Mouse (Mus musculus) limb, embryonic 15.5 days (tissue): ENCODE data around the gene Spata13. TPM values are rescaled to one million over a fixed set of nuclear protein-coding genes. Genes with fewer than 3 reads are reported as not detected.

Experiments used
- ATAC-seq: fragments of 200-750 bp; cut with Nextera tagmentation; 2 replicates; pipeline ENCODE4 v1.8.0; 2017; ENCODE audit warnings: low read depth, moderate TSS enrichment; ENCODE audit not compliant: insufficient number of reproducible peaks, low FRiP score, low TSS enrichment
- H3K27ac ChIP-seq: fragments of 300-500 bp; sonication (generic); 2 replicates; pipeline ENCODE4 v1.5.1; 2015; ENCODE audit warnings: moderate library complexity, mild to moderate bottlenecking, inconsistent platforms
- H3K27me3 ChIP-seq: fragments of 300-500 bp; sonication (generic); 2 replicates; pipeline ENCODE4 v1.6.1; 2015; ENCODE audit warnings: inconsistent platforms
- H3K36me3 ChIP-seq: fragments of 300-500 bp; sonication (generic); 2 replicates; pipeline ENCODE4 v1.6.1; 2015; ENCODE audit warnings: inconsistent platforms
- H3K4me1 ChIP-seq: fragments of 300-500 bp; sonication (generic); 2 replicates; pipeline ENCODE4 v1.6.1; 2015; ENCODE audit warnings: inconsistent platforms
- H3K4me2 ChIP-seq: fragments of 300-500 bp; sonication (generic); 2 replicates; pipeline ENCODE4 v1.6.1; 2015; ENCODE audit warnings: mild to moderate bottlenecking, inconsistent platforms
- H3K4me3 ChIP-seq: fragments of 300-500 bp; sonication (generic); 2 replicates; pipeline ENCODE4 v1.5.1; 2015; ENCODE audit warnings: mild to moderate bottlenecking, inconsistent platforms
- H3K9ac ChIP-seq: fragments of 300-500 bp; sonication (generic); 2 replicates; pipeline ENCODE4 v1.6.1; 2015; ENCODE audit warnings: inconsistent platforms
- H3K9me3 ChIP-seq: fragments of 300-500 bp; sonication (generic); 2 replicates; pipeline ENCODE4 v1.6.1; 2016; ENCODE audit warnings: inconsistent platforms
- WGBS: fragments of 180-500 bp; shearing (Covaris S2); methylation state at CpG from one replicate; pipeline ENCODE4 v1.1.7; 2015; 5-methylcytosine and 5-hydroxymethylcytosine counted together
- polyA plus RNA-seq: library from polyadenylated mRNA; unstranded; fragments of >200 nt; fragmentation: Nextera tagmentation; extraction: Ambion mirVana; gene quantifications from 2 replicates; pipeline ENCODE4 v1.2.1, GENCODE M21; 2015

The Spata13 gene
- 10.0 and 13.7 TPM in 2 replicates for polyA plus RNA-seq

DNA sequence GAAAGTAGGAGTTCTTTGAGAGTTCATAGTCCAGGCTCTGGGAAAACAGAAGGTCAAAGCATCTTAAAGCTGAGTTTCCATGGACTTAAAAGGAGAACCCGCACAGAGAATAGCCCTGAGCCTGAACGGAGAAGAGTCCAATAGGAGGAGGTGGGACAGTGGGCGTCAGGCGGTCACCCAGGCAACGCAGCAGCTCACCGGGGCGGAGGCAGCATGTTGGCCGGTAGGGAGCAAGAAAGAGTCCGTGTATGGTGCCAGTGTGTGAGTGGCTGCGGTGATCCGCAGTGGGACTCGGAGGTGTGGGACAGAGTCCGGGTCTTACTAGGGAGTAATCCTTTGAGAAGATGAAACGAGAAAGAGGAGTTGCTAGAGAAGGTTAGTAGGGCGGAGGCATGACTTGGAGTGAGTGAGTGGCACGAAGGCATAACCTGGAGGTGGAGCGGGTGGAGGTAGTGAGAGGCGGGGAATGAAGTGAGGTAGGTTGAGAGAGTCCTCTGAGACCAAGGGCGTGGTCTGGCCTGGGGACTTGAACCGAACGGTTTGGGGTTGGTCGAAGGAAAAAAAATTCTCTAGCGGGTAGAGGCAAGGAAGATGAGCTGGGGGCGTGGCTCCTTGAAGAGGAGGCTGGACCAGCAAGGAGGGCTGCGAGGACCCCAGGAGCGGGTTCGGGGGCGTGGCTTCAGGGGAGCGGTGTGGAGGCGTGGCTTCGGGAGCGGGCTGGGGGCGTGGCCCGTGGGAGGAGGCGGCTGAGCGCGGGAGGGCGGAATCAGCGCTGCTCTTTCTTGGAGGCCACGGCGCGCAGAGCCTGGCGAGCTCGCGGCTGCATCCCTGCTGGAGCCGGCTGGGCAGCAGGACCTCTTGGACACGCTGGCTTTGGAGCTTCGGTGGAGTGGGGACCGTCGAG is at the start of gene Spata13:
Spata13 (plus strand) TSS at position 41 of the 904 bp plus-strand sequence.
- H3K9ac ChIP-seq, result peak within 1 kb of the TSS; percentile 58

DNA sequence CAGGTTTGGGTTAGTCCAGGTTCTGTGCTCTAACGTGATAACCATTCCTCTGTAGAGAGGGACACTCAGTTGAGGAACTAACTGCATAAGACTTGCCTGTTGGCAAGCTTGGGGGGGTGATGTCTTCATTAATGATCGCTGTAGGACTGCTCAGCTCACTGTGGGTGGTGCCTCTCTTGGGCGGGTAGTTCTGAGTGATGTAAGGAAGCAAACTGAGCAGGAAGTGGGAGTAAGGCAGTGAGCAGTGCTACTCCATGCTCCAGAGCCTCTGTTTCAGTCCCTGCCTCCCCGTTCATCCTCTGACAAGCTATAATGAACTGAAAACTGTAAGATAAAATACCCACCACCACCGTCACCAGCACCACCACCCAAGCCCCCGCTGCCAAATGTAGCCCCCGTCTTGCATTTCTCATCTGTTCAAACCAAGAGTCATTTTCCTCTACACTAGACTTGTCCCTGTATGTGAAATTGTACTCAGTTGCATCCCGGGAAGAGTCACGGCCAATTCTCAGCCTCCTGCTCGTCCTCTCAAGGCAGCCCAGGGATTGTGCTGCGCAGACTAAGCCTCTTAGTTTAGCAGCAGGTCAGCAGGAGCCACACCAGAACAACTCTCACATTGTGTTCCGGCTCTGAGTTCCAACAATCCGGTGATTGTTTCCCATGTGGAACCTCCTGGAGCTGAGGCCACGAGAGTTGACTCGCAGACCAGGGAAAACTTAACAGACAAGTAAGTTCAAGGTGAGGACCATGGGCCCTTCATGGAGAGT is 46.9 kb upstream of the Spata13 start:
- H3K9me3 ChIP-seq, result no peaks in the 10 kb centered on the region
- peaks cover 5% of the 10 kb centered on the region; the same call in 1 of the 2 replicates for H3K4me1 ChIP-seq
- no peaks in the 10 kb centered on the region for H3K27me3 ChIP-seq
- H3K27ac ChIP-seq, result 0 out of 2 replicates have a peak overlapping the region, but pooled peaks have one; percentile 27
- no peak overlapping the region for H3K9ac ChIP-seq
- no peak overlapping the region for H3K4me3 ChIP-seq
- WGBS, result 63% methylated on average over 15 of the region's 15 CpGs
- no peak overlapping the region for H3K4me2 ChIP-seq
- no peaks in the 10 kb centered on the region for H3K36me3 ChIP-seq
- ATAC-seq, result no peak

More for the DNA sequence above, at the start of gene Spata13:
- no peaks in the 10 kb centered on the region for H3K9me3 ChIP-seq
- H3K27me3 ChIP-seq, result peaks cover 31% of the 10 kb centered on the region
- peak; percentile 80 for ATAC-seq
- H3K27ac ChIP-seq, result peak within 1 kb of the TSS; percentile 59; the same call in 1 of the 2 replicates
- peak within 1 kb of the TSS; percentile 61 for H3K4me3 ChIP-seq
- H3K4me1 ChIP-seq, result peaks cover 34% of the 10 kb centered on the region
- under 1% methylated on average over 49 of the region's 50 CpGs for WGBS
- H3K36me3 ChIP-seq, result no peaks in the 10 kb centered on the region
- peak within 1 kb of the TSS; percentile 100 for H3K4me2 ChIP-seq

DNA sequence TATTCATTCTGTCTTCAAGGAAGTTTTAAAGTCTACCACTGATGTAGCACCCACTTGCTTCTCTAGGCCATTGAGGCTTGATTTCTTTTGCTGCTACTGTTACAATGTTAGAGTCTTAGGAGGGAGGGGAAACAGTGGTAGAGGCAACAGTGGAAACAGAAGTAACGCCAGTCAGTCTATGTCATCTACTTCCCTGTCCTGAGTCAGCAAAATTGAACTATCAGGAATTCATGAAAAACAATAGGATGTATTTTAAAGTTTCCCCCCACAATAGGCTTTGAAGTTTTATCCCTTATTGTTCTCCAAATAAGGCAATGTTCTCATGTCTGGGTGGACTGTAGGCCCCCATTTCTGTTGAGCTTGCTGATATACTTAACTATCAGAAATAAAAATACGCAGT is 44.8 kb upstream of the Spata13 start:
- peaks cover 16% of the 10 kb centered on the region for H3K4me1 ChIP-seq
- no peaks in the 10 kb centered on the region for H3K27me3 ChIP-seq
- no peak overlapping the region for H3K4me2 ChIP-seq
- no peak for ATAC-seq
- 79% methylated on average over 2 of the region's 2 CpGs for WGBS
- no peak overlapping the region for H3K9ac ChIP-seq
- no peaks in the 10 kb centered on the region for H3K9me3 ChIP-seq
- no peaks in the 10 kb centered on the region for H3K36me3 ChIP-seq
- H3K4me3 ChIP-seq, result no peak overlapping the region
- H3K27ac ChIP-seq, result no peak overlapping the region

DNA sequence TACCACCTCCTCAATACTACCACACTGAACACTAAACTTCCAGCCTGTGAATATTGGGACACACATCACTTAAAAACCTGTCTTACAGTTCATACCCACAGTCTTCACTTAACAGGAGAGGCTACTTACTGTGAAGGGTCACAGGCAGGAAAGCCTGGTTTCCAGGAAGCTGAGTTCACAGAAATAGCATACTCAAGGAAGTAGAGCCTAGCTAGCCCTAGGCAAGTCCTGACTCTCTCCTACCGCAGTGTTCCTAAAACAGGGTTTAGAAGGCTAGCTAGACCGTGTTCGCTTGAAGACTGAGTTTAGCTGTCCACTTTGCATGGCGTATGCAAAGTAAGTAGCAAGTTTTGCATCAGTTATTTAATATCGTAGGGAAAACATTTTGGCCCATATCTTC is 41.5 kb upstream of the Spata13 start:
- 72% methylated on average over 5 of the region's 5 CpGs for WGBS
- no peak overlapping the region for H3K4me3 ChIP-seq
- H3K27me3 ChIP-seq, result no peaks in the 10 kb centered on the region
- no peak for ATAC-seq
- H3K4me1 ChIP-seq, result peaks cover 18% of the 10 kb centered on the region
- H3K9ac ChIP-seq, result no peak overlapping the region
- no peak overlapping the region for H3K4me2 ChIP-seq
- no peaks in the 10 kb centered on the region for H3K36me3 ChIP-seq
- no peaks in the 10 kb centered on the region for H3K9me3 ChIP-seq
- H3K27ac ChIP-seq, result no peak overlapping the region

DNA sequence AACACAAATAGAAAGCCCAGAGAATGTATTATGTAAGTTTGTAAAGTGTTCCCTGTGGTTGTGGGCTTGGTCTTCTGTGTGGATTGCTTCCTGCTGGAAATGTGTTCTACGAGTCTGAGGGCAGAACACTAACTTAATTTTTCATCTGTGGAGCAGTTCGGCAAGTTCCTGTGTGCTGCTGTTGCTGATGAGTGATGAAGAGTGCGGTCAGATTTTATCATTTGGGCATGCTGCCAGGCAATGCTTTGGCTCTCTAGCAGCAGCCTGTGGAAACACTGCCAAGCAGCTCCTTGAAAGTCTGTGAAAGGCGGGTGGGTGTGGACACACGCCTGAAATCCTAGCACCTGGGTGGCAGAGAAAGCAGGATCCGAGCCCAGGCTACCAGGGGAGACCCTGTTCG is 41.0 kb upstream of the Spata13 start:
- Histone ChIP-seq H3K27ac (peak overlapping the region; percentile 40; the same call in 1 of the 2 replicates), H3K36me3 (no peaks in the 10 kb centered on the region), H3K4me3 (no peak overlapping the region), H3K9ac (no peak overlapping the region), H3K4me1 (peaks cover 20% of the 10 kb centered on the region), H3K4me2 (no peak overlapping the region), H3K27me3 (no peaks in the 10 kb centered on the region), H3K9me3 (no peaks in the 10 kb centered on the region)
- 8% methylated on average over 7 of the region's 7 CpGs for WGBS
- ATAC-seq, result 0 out of 2 replicates have a peak, but pooled peaks have one; percentile 40

DNA sequence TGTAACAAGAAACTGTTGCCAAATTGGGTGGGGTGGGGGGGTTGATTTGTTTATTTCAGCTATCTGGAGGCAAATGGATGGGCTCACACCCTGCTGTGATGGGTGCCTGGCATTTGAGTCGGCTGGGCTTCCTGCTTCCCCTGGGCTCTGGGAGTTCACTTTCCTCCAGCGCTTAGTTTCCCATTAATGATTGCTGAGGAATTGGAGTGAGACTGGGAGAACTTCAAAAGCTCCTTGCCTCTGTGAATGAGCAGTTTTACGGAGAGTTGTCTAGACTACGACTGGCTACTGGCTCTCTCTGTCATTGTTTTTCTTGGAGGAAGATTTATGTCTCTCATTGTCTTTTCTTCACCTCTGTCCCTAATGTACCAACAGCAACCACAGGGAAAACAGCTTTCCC is 36.2 kb upstream of the Spata13 start:
- H3K36me3 ChIP-seq, result no peaks in the 10 kb centered on the region
- H3K9me3 ChIP-seq, result no peaks in the 10 kb centered on the region
- H3K27me3 ChIP-seq, result no peaks in the 10 kb centered on the region
- no peak overlapping the region for H3K4me2 ChIP-seq
- no peak overlapping the region for H3K4me3 ChIP-seq
- peaks cover 10% of the 10 kb centered on the region for H3K4me1 ChIP-seq
- H3K27ac ChIP-seq, result no peak overlapping the region
- 4% methylated on average over 4 of the region's 4 CpGs for WGBS
- H3K9ac ChIP-seq, result no peak overlapping the region
- no peak for ATAC-seq

DNA sequence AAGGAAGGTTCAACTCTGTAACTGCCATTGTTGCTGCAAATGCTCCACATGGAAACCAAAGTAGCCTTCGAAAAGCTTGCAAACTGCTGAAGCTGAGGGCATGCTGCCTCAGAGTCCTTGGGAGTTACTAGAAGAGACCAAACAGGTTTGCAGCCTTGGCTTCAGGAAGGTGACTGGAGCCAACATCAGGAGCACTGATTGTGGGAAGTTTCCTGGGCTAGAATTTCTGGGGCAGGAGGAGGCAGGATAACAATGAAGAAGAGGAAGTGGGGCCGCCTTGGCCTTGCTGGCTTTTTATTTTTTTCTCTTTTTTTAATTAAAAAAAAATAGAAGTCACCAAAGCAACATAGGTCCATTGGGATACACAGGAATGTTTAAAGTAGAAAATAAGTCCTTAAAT is 34.8 kb upstream of the Spata13 start:
- no peak overlapping the region for H3K4me2 ChIP-seq
- no peak overlapping the region for H3K27ac ChIP-seq
- H3K9ac ChIP-seq, result no peak overlapping the region
- peaks cover 4% of the 10 kb centered on the region; the same call in 1 of the 2 replicates for H3K4me1 ChIP-seq
- ATAC-seq, result no peak
- no peaks in the 10 kb centered on the region for H3K9me3 ChIP-seq
- H3K36me3 ChIP-seq, result no peaks in the 10 kb centered on the region
- H3K27me3 ChIP-seq, result no peaks in the 10 kb centered on the region
- no peak overlapping the region for H3K4me3 ChIP-seq
- WGBS, result 84% methylated on average over 2 of the region's 2 CpGs

DNA sequence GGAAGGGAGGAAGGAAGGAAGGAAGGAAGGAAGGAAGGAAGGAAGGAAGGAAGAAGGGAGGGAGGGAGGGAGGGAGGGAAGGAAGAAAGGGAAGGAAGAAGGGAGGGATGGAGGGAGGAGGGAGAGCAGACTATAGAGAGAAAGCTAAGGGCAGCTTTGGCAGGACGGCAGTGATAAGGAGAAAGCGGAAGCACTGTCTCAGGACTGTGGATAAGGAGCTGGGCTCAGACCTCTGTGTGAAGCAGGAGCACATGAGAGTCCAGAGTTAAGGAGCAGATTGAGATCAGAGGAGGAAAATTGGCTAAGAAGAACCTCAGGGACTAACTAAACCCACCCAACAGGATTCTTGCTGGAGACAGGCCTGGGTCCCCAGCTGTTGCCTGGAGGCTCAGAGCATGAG is 28.2 kb upstream of the Spata13 start:
- Histone ChIP-seq H3K4me2 (no peak overlapping the region), H3K36me3 (no peaks in the 10 kb centered on the region), H3K27ac (no peak overlapping the region), H3K4me1 (peaks cover 4% of the 10 kb centered on the region; the same call in 1 of the 2 replicates), H3K27me3 (no peaks in the 10 kb centered on the region), H3K4me3 (no peak overlapping the region), H3K9ac (no peak overlapping the region), H3K9me3 (no peaks in the 10 kb centered on the region)
- 65% methylated on average over 2 of the region's 2 CpGs for WGBS
- no peak for ATAC-seq

DNA sequence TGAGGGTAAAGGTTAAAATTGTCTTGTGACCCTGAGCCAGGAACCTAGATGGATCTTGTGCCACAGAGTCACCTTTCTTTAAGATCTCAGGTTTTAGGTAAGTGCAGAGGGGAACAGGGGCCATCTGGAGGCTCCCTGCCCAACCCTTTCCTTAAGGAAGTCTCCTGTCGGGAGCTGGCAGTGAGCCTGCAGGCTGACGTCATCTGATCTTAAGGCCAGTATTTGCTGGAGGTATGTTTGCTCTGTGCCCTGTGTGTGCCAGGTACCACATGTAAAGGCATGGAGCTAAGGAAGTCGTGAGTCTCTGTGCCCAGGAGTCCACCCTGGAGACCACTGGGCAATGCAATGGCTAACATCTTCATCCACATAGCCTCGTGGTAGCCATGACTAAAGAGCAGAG is 27.6 kb upstream of the Spata13 start:
- peaks cover 4% of the 10 kb centered on the region; the same call in 1 of the 2 replicates for H3K4me1 ChIP-seq
- H3K4me3 ChIP-seq, result no peak overlapping the region
- H3K27ac ChIP-seq, result no peak overlapping the region
- no peaks in the 10 kb centered on the region for H3K9me3 ChIP-seq
- no peak overlapping the region for H3K9ac ChIP-seq
- 51% methylated on average over 4 of the region's 4 CpGs for WGBS
- ATAC-seq, result no peak
- no peaks in the 10 kb centered on the region for H3K36me3 ChIP-seq
- H3K4me2 ChIP-seq, result no peak overlapping the region
- no peaks in the 10 kb centered on the region for H3K27me3 ChIP-seq

DNA sequence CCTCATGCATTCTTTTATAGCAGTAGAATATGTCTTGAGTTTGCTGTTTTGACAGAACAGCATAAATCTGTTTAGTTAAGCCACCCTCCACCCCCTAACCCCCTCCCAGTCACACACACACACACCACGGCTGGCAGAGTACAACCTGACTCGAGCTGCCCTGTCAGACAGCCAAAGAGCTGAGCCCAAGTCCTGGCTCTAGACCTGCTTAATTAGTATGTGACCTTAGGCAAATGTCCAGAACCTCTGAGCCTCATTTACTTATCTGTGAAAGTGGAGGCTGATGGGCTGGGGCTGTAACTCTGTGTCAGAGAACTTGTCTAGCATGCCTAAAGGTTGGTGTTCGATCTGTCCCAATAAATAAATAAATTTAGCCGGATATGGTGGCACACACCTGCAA is 26.1 kb upstream of the Spata13 start:
- no peak overlapping the region for H3K9ac ChIP-seq
- 62% methylated on average over 4 of the region's 4 CpGs for WGBS
- no peaks in the 10 kb centered on the region for H3K9me3 ChIP-seq
- no peaks in the 10 kb centered on the region for H3K27me3 ChIP-seq
- no peak overlapping the region for H3K27ac ChIP-seq
- no peak for ATAC-seq
- no peak overlapping the region for H3K4me3 ChIP-seq
- peaks cover 4% of the 10 kb centered on the region; the same call in 1 of the 2 replicates for H3K4me1 ChIP-seq
- no peaks in the 10 kb centered on the region for H3K36me3 ChIP-seq
- H3K4me2 ChIP-seq, result no peak overlapping the region

DNA sequence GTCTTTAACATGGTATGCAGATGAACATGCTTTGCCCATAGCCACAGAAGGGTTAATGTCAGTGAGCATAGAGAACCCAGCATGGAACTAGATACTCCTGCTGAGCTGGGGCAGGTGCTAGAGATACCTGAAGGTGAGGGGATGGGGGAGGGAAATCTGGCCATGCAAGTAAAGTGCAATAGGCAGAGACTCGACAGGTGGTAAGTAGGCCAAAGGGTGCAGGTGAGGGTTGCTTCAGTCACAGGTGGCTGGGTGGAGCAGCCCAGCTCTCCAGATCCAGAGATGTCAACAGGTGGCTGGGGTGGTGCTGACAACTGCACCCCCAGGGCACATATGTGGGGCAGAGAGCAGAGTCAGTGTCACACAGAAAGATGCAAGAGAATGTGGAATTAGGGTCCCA is 24.6 kb upstream of the Spata13 start:
- WGBS, result 81% methylated on average over 1 of the region's 1 CpGs
- H3K9me3 ChIP-seq, result no peaks in the 10 kb centered on the region
- ATAC-seq, result no peak

DNA sequence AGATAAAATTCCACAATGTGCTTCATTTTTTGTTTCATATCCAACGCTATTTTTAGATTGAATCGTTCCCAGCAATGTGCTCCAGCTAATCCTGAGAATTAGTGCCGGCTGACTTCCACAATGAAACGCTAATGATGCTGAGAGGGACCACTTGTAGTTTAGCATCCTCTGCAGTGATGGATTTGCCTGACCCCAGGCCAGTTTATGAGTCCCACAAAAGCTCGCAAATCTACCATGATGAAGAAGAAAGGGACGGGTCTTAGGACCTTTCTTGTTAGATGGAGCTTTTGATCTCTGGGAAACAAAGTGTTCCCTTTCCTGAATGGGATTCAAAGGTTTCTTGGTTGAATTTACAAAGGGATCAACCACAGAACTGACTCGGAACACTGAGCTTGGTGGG is 21.1 kb upstream of the Spata13 start:
- no peak overlapping the region for H3K4me3 ChIP-seq
- ATAC-seq, result no peak
- H3K27me3 ChIP-seq, result no peaks in the 10 kb centered on the region
- no peak overlapping the region for H3K27ac ChIP-seq
- H3K4me2 ChIP-seq, result no peak overlapping the region
- H3K9me3 ChIP-seq, result no peaks in the 10 kb centered on the region
- H3K4me1 ChIP-seq, result no peaks in the 10 kb centered on the region
- WGBS, result 26% methylated on average over 7 of the region's 7 CpGs
- no peak overlapping the region for H3K9ac ChIP-seq
- H3K36me3 ChIP-seq, result no peaks in the 10 kb centered on the region

More for the DNA sequence above, 24.6 kb upstream of the Spata13 start:
- H3K27me3 ChIP-seq, result no peaks in the 10 kb centered on the region
- no peak overlapping the region for H3K4me2 ChIP-seq
- H3K4me1 ChIP-seq, result peaks cover 4% of the 10 kb centered on the region; the same call in 1 of the 2 replicates
- H3K4me3 ChIP-seq, result no peak overlapping the region
- no peaks in the 10 kb centered on the region for H3K36me3 ChIP-seq
- no peak overlapping the region for H3K27ac ChIP-seq
- no peak overlapping the region for H3K9ac ChIP-seq
